10 mouse cellular contexts compared by ENCODE assay signal in genomic region chr6:149343802-149344201, GRCm38 (mm10). TPM values are rescaled to one million over a fixed set of nuclear protein-coding genes. Genes with fewer than 3 reads are reported as not detected.
DNase-seq lines count a peak whose midpoint lies in the region.
"Had no signal": no experiment of that assay in that cellular context is flagged by ENCODE, and none has a peak within 500 bp of the region (broad histone marks: within the 10 kb centered on the region; RNA-seq: fewer than 3 reads in every experiment).

No protein-coding gene starts in this region.

- peak; percentile 23 for DNase-seq in adrenal gland, postnatal 14 days
- DNase-seq in adrenal gland, postnatal 25 days: no peak
- DNase-seq in thymus, postnatal 14 days: peak; percentile 12
- no peak for DNase-seq in thymus, postnatal 10 days (ENCODE audit: low spot score in 2 of 2)
- peak; percentile 96 for DNase-seq in kidney, adult 9 months
- DNase-seq in gastrocnemius, postnatal 25 days: no peak
- DNase-seq in left cerebral cortex, adult 18-20 months (ENCODE audit: low spot score in 2 of 2): no peak
- no peak for DNase-seq in urinary bladder, postnatal 4 days (ENCODE audit: low spot score in 2 of 2)
- DNase-seq: liver, embryonic 13.5 days; right cerebral cortex, postnatal 4 days had no signal

RNA-seq across cellular contexts. Expression of gene Resf1, which starts 34.6 kb away (rescaled TPM):
- 38.6 and 40.4 TPM in 2 replicates for total RNA-seq in adrenal gland, postnatal 14 days (2021)
- total RNA-seq in adrenal gland, postnatal 25 days (2021): 34.2 and 36.9 TPM in 2 replicates
- 10 to 100 TPM; 12.1 to 21.7 TPM for total RNA-seq in gastrocnemius, postnatal 25 days (2021)
- total RNA-seq in left cerebral cortex, adult 18-20 months (2021): 10 to 100 TPM; 14.2 to 16.9 TPM

Comparison
In these comparisons a context has a peak if more than half of its experiments do, and no peak if none do; other contexts are left out.
1. DNase-seq: peak in adrenal gland, postnatal 14 days (single experiment), thymus, postnatal 14 days (single experiment) and kidney, adult 9 months (single experiment); none in adrenal gland, postnatal 25 days (single experiment), thymus, postnatal 10 days (0 of 2), gastrocnemius, postnatal 25 days (single experiment), left cerebral cortex, adult 18-20 months (0 of 2) and urinary bladder, postnatal 4 days (0 of 2).